Mouse (Mus musculus): ENCODE measurements around the gene Hist2h2bb.
"Not testable (repeated sequence)": the region's sequence is repeated elsewhere in the genome, so short reads cannot be mapped to it uniquely, and the experiment has no call there.

The Hist2h2bb gene

DNA sequence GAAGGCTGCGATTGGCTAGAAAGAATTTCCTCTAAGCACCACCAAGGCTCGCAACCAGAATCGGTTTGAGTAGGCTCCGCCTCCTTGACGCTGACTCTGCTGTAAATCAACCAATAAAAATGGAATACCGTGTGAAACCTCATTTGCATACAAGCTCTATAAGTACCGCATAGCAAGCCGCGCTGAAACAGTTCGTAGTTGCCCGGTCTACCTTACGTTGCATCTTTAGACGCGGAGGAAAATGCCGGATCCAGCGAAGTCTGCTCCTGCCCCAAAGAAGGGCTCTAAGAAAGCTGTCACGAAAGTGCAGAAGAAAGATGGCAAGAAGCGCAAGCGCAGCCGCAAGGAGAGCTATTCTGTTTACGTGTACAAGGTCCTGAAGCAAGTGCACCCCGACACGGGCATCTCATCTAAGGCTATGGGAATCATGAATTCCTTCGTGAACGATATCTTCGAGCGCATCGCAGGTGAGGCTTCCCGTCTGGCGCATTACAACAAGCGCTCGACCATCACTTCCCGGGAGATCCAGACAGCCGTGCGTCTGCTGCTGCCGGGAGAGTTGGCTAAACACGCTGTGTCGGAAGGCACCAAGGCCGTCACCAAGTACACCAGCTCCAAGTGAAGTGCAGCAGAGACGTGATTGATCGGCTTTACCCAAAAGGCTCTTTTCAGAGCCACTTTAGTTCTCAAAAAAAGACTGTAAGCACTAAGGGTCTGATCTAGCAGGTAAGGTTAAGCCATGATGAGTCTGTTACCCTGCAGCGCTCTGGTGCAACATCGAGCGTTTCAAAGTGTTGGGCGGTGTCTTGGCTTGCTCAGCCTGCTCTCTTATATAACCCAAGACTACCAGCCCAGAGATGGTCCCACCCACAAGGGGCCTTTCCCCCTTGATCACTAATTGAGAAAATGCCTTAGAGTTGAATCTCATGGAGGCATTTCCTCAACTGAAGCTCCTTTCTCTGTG is at the start of gene Hist2h2bb:
Gene Hist2h2bb, plus strand, starts transcription at position 242 of the 964 bp plus-strand sequence.
- peak; percentile 87 for DNase-seq (ENCODE audit: low spot score)

DNA sequence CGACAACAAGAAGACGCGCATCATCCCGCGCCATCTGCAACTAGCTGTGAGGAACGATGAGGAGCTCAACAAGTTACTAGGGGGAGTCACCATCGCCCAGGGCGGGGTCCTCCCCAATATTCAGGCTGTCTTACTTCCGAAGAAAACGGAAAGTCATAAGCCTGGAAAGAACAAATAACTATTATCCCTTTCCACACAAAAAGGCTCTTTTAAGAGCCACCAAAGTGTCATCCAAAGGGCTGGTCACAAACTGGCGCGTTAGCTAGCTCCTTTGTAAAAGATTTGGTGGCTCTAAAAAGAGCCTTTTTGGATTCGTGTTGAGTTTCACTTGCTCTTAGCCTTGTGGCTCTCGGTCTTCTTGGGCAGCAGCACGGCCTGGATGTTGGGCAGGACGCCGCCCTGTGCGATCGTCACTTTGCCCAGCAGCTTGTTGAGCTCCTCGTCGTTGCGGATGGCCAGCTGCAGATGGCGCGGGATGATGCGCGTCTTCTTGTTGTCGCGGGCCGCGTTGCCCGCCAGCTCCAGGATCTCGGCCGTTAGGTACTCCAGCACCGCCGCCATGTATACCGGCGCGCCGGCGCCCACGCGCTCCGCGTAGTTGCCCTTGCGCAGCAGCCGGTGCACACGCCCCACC is 49.3 kb upstream of the Hist2h2bb start:
- not testable (repeated sequence) for DNase-seq (ENCODE audit: low spot score)

DNA sequence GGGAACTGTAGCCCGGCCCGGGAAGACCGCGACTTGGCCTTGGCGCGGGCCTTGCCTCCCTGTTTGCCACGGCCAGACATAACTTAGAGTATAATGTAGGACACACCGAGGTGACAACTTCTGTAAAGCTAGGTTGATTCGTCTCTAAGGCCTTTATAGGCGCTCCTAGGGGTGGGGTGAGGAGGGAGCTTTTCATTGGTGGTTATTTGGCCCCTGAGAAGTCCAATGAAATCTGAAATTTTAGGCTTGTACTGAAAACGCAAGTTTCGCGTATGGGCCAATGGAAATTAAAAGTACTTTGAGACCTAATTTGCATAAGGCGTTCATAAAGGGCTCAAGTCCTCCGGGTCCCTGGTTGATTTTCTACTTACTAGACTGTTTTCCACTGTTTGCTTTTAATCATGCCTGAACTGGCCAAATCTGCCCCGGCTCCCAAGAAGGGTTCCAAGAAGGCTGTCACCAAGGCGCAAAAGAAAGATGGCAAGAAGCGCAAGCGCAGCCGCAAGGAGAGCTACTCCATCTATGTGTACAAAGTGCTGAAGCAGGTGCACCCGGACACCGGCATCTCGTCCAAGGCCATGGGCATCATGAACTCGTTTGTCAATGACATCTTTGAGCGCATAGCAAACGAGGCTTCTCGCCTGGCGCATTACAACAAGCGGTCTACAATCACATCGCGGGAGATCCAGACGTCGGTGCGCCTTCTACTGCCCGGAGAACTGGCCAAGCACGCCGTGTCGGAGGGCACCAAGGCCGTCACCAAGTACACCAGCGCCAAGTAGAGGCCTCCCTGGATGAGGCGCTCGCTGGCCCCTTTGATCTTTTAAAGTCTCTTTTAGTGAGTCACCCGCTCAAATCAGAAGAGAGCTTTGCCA is 48.5 kb upstream of the Hist2h2bb start, which contains the start of the genes Hist2h2ac and Hist2h2be:
Gene Hist2h2ac, minus strand, starts transcription at position 116 of the 875 bp plus-strand sequence.
Gene Hist2h2be, plus strand, starts transcription at position 355 of the 875 bp plus-strand sequence.
- DNase-seq (ENCODE audit: low spot score): peak; percentile 80

DNA sequence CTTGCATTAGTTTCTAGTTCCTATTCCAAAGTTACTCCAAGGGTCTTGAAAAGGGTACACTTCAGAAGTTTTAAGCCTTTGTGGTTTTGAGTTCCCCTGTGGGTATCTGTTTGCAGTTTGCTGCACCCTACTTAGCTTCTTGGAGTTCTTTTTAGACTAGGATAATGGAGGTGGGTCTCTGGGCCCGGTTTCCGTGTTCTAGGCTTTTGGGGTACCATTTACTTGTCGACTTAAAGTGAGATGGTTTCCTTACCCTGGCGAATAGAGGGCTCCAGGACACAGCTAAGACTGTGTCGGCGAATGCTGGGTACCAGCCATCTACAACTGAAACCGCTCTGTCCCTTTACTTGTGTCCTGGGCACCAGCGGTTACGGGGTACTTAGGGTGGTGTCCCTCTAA is 47.9 kb upstream of the Hist2h2bb start:
- DNase-seq (ENCODE audit: low spot score): no peak

DNA sequence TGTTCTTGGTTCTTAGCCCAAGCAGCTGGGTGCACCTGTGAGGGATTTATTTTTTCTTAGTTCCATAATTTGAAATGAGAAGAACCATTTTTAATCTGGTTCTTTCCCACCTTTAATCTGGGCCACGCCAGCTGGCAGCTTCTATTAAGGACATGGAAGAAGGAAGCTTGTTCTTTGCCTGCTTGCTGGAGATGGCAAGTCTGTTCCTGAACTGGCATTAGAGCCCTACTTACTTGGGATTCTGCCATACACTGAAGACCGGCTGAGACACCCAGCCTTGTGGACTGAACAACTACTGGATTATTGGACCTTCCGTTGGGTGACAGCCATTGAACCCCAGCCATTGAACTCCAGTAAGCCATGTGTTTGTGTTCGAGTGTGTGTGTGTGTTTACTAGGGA is 46.8 kb upstream of the Hist2h2bb start:
- DNase-seq (ENCODE audit: low spot score): no peak

DNA sequence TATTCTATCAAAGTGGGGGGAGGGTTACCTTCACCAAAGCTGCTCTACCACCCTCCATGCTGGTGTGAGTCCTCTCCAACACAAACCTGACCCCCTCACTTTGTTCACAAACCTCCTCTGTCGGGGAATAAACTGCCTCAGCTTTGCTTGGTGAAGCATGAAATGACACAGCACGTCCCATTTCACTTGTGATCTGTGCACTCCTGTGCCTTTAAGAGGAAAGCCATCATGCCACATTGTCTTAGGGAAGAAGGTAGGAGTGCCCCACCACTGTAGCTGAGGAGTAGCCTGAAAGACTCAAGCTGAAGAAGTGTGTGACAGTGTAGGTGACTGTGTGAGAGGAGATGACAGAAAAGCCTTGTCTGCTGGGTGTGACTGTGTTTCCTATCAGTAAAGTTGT is 44.1 kb upstream of the Hist2h2bb start:
- no peak for DNase-seq (ENCODE audit: low spot score)

DNA sequence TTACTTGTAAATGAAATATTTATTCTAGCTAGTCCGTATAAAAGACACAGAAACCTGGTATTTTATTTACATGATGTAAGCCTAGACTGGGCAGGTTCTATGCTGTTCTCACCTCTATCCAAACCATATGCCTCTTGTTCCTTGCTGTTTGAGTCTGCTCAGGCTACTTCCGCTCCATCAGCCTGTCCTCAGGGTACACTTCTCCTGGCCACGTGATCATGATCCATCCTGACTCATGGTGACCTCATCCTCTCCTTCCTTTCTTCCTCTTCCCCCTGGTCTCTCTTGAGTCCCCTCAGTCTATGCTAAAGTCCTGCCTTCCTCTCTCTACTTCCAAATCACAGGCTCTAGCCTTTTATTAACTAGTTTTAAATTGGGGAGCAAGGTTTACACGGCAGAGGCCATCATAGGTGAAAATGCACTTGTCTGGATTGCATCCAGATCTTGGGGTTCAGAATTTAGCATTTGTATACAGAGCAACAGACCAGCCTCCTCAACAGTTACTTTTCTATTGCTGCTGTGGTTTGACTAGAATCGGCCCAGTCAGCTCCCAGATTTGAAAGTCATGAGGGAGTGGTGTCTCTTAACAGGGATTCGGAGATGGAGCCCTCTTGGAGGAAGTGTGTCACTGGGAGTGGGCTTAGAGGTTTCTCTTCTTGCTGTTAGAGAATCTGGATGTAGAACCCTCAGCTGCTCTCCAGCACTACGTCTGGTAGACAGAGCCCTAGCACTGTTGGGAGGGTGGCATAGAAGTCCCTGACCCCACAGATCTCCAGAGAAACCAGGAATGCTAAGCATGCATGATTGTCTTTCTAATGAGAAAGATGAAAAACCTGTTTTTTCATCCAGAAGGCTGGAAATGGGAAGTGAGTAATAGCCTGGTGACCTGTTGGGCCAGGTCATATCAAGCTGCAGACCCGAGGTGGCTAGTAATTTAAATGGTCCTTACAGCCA is 42.6 kb upstream of the Hist2h2bb start:
- no peak for DNase-seq (ENCODE audit: low spot score)

DNA sequence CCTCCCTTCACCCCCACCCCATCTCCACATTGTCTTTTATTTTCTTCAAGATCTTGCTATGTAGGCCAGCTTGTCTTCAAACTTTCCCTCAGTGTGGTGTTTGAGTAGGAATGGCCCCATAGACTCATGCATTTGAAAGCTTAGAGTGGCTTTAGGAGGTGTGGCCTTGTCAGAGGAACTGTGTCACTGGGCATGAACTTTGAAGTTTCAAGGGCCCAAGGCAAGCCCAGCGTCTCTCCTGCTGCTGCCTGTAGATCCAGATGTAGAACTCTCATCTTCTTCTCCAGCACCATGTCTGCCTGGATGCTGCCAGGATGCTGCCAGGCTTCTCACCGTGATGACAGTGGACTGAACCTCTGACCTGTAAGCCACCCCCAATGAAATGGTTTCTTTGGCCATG is 40.7 kb upstream of the Hist2h2bb start:
- no peak for DNase-seq (ENCODE audit: low spot score)

DNA sequence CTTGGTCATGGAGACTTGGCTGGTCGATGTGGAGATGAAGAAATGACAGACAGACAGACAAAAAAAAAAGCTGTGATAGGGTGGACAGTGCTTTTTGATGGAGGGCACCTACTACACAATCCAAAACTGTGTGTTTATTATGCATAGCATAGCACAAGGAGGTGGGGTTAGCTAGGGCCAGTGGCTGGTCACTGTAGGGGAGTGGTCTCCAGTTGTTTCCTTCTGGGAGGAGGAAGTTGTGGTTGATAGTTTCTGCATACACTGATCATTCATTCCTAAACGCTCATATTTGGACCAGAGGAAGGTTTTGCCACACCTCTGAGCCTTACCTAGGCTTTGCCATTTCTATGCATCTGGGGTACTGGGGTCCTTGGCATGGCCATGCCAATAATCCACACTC is 39.1 kb upstream of the Hist2h2bb start:
- no peak for DNase-seq (ENCODE audit: low spot score)

DNA sequence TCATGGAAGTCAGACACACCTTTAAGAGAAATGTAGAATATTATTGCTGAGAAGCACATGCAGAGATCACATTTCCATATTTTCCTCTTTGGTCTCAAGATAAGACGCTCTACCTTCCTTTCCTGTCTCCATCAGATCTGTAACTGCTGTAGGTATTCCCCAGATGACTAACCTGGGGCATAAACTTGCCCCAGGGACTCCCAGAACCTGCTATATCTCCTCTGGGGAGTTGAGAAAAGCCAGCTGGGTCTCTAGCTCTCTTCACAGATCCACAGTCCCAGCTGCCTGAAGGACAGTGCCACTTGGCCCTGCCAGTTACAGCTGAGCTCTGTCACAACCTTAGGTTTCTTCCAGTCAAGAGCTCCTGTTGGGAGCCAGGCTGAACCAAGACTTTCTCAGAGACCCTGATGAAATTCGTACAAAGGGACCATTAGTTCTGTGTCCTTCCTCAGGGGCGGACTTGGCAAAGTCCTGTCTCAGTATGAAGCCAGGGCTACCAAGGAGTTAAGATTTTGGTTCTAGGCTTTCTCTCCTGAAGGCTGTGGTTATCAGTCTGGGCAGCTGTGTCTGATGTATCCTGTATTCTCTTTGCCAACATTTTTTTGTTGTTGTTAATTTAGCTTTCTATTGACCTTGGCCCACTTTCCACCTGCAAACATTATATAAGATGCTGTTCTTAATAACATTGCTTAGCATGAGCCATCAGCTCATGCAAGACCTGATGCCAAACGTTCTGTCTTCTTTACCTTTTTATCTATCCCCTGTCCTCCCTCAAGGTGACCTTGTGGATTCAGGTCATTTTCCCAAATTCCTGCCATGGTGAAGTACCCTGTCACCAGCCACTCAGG is 38.4 kb upstream of the Hist2h2bb start:
- no peak for DNase-seq (ENCODE audit: low spot score)

DNA sequence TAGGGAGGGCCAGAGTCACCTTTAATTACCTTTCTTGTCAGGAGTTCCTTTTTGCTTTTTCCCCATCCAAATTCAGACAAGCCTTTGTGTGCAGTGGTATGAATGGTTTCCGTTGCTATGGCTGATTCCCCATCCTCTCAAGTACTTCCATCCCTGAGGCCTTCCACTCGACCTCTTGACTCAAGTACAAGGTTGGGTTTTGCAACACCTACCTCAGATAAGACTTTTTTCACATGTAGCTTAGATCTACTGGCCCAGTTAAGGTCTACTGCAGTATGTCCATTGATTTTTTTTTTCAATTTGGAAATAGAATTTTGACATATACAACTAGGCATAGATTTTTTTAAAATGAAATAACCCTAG is 37.8 kb upstream of the Hist2h2bb start:
- no peak for DNase-seq (ENCODE audit: low spot score)

DNA sequence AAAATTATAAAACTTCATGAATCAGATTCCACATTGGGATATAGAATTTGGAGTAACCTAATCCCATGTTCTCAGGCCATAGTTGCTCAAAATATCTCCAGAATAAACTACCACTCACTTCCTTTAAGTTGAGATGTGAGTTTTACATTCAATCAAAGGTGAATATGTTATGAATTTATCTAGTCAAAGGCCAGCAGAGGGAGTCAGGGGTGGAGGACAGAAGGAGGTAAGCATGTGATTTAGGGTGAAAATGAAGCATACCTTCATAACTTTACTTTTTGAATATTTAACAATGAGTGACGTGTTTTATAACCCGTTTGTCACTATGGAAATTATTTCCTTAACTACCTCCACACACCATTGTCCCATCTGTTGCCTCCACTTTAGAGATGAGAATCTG is 34.6 kb upstream of the Hist2h2bb start:
- DNase-seq (ENCODE audit: low spot score): no peak

DNA sequence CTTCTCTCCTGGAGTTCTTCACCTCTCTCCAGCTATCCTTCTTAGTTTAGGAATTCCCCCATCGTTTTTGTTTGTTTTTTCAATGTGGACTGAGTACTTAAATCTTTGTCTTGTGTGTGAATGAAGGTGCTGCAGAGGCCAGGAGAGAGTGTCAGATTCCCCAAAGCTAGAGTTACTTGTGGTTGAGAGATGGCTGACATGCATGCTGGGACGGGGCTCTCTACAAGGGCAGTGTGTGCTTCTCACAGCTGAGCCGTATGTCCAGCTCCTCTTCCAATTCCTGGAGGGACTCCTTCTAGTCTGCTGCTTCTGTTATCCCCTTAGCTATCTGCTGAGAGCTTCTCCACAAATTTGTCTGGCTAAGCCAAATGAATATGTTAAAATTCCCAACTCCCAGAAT is 33.7 kb upstream of the Hist2h2bb start:
- DNase-seq (ENCODE audit: low spot score): no peak

DNA sequence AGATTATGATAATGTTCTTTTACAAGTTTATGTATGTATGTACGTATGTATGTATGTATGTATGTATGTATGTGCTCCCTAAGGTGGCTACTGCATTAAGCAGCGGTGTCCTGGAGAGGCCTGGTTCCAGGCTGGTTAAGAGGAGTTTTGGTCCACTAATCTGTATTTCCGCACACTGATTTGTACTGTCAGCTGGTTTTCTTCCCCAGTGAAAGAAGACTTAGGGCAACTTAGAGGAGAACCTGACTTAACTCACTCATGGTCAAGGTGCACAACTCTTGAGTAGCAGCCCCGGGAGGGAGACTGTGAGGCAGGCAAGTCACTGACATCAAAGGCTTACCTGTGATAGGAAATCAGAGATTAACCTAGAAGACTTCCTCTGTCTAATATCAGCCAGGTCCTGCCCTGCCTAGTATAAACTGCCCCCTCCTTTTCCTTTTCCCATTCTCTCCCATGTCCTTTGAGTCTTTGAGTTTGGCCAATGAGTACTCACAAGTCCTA is 32.7 kb upstream of the Hist2h2bb start:
- no peak for DNase-seq (ENCODE audit: low spot score)

DNA sequence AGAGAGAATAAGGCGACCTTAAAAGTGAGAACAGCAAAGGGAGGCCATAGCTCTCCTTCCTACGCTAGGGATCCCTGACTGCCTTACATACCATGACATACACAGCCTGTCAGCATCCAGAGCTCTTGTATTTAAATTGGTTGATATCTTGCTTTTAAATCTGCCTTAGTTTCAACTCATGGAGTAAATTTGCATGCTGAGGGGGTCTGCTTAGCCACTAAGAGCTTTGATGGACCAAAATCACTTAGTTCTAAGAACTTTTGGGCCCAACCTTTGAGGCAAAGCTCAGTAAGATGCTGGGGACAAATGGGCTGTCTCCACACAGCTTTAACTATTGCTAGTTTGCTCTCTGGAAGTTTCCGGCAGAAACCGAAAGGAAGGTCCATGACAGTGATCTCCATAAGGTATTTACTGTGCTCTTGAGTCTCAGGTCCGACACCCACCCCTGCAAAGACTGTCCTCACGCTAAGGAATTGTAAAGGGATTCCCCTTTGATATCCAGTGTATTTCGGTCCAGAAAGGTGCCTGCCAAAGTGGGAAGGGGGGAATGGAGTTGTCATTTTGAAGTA is 32.1 kb upstream of the Hist2h2bb start:
- no peak for DNase-seq (ENCODE audit: low spot score)

DNA sequence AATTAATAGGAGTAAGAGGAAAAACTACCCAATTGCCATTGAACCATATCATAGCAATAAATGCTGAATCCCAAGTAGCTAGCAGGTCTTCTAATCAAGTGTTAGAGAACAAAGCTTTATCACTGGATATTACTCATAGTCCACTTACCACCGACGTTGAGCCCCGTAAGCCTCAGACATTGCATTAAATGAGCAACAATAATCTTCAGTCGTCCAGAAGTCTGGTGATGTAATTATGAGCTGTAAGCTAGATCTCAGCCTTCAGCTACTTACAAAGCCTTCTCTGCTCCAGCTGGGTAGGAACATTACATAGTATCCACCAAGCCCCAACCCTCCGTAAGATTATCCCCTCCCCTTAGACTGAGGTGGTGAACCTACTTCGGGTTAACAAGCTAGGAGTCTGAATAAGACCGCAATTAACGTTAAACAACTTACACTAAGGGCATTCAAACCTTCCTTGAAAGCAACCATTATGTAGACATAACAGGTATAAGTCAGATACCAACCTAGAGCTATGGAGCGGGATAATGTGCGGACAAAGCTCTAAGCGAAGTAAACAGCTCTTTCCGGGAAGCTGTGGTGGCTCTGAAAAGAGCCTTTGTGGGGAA is 31.5 kb upstream of the Hist2h2bb start:
- peak; percentile 53 for DNase-seq (ENCODE audit: low spot score)

DNA sequence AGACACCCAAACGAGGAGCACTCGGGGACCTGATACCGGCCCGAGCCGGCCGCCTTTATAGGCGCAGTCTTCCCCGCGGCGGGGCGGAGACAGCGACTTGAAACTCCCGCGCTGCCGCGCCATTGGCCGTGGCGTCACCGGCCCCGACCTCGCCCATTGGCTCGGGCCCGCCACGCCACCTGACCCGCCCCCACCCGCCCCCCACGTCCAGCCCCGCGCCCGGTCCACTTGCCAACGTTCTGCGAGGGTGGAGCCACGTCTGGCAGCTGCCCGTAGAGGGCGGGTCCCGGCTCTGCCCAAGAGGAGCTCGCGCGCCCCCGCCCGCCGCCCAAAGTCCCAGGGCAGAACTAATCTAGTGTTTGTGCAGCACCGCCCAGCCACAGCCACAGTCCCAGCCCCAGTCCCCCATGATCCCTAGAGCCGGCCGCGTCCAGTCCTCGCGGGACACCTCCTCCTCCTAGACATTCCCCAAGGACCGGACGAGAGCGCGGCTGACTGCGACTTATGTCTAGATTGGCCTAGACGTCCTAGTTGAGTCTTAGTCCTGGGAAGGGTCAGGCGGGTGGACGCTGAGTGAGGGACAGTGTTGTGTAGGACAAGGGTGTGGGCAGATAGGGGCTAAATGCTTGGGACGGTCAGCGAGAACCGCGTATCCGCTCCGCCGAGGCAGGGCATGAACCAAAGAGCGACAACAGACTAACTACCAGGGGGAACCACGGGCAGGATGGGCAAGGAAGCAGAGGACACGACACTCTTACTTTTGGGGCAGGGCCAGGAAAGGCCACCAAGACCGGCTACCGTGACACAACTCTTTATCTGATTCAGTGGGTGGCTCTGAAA is 30.4 kb upstream of the Hist2h2bb start, which contains the start of gene Hist2h3c2:
Gene Hist2h3c2, minus strand, starts transcription at position 174 of the 840 bp plus-strand sequence.
- not testable (repeated sequence) for DNase-seq (ENCODE audit: low spot score)

All from testis, postnatal 14 days (tissue).